ENCODE assay signal across 8 mouse cellular contexts in genomic region chr3:108018190-108018820, GRCm38 (mm10). TPM values are rescaled to one million over a fixed set of nuclear protein-coding genes. Genes with fewer than 3 reads are reported as not detected.
DNase-seq lines count a peak whose midpoint lies in the region; ATAC-seq and TF ChIP-seq lines count a peak whose summit lies in the region.

No protein-coding gene starts in this region.

- no peaks in the 10 kb centered on the region for H3K9me3 ChIP-seq in liver, postnatal 0 days (ENCODE audit: low read length)
- H3K9me3 ChIP-seq in neural tube, embryonic 15.5 days (replicated peaks): no peaks in the 10 kb centered on the region

- ATAC-seq in hematopoietic stem cell, adult 5-6 weeks (replicated peaks in 1 of 2; ENCODE audit: insufficient read depth in 1 of 2, low FRiP score in 2 of 2, low TSS enrichment in 1 of 2, low read depth in 1 of 2, poor library complexity in 2 of 2, severe bottlenecking in 2 of 2): peak; percentile 14 to 16
- ATAC-seq in liver, postnatal 0 days: no peak
- no peak for ATAC-seq in neural tube, embryonic 15.5 days (ENCODE audit: low FRiP score)

- peak overlapping the region; percentile 73 for H3K4me2 ChIP-seq in liver, postnatal 0 days (ENCODE audit: low read depth, low read length)
- H3K4me2 ChIP-seq in neural tube, embryonic 15.5 days: peak overlapping the region; percentile 92

- no peak for TF ChIP-seq EP300 in heart, adult 2 months (IDR thresholded peaks at IDR 0.05; ENCODE audit: insufficient read depth, low read depth, low read length)
- no peak for TF ChIP-seq EP300 in liver, postnatal 0 days (IDR thresholded peaks at IDR 0.05; ENCODE audit: low read depth)

- peak overlapping the region; percentile 46 for H3K9ac ChIP-seq in heart, adult 2 months (ENCODE audit: low read depth, low read length)
- peak overlapping the region; percentile 64 for H3K9ac ChIP-seq in liver, postnatal 0 days (replicated peaks)
- peak overlapping the region; percentile 51 for H3K9ac ChIP-seq in neural tube, embryonic 15.5 days (replicated peaks)

- no peak for TF ChIP-seq CTCF in heart, adult 2 months (IDR thresholded peaks at IDR 0.05)
- no peak for TF ChIP-seq CTCF in liver, postnatal 0 days (IDR thresholded peaks at IDR 0.05; ENCODE audit: low read depth)

- peak overlapping the region; percentile 53 for H3K4me3 ChIP-seq in heart, adult 2 months
- H3K4me3 ChIP-seq in liver, postnatal 0 days (ENCODE audit: low read depth, low read length): peak overlapping the region; percentile 50
- peak overlapping the region; percentile 45 for H3K4me3 ChIP-seq in neural tube, embryonic 15.5 days (replicated peaks)

- peaks cover 12% of the 10 kb centered on the region; the same call in 1 of the 2 replicates for H3K36me3 ChIP-seq in heart, adult 2 months (ENCODE audit: control insufficient read depth, insufficient read depth, low read length)
- no peaks in the 10 kb centered on the region for H3K36me3 ChIP-seq in liver, postnatal 0 days (replicated peaks; ENCODE audit: insufficient read depth, low read length)
- no peaks in the 10 kb centered on the region for H3K36me3 ChIP-seq in neural tube, embryonic 15.5 days

- peak overlapping the region; percentile 95 for H3K27ac ChIP-seq in heart, adult 2 months
- H3K27ac ChIP-seq in liver, postnatal 0 days (ENCODE audit: low read depth): peak overlapping the region; percentile 97
- peak overlapping the region; percentile 87 for H3K27ac ChIP-seq in neural tube, embryonic 15.5 days (replicated peaks)

- H3K79me2 ChIP-seq in heart, adult 2 months (replicated peaks; ENCODE audit: control insufficient read depth, insufficient read depth, low read length): no peaks in the 10 kb centered on the region

- H3K27me3 ChIP-seq in heart, adult 2 months (ENCODE audit: control insufficient read depth, insufficient read depth, low read length): no peaks in the 10 kb centered on the region
- no peaks in the 10 kb centered on the region for H3K27me3 ChIP-seq in liver, postnatal 0 days (ENCODE audit: insufficient read depth, low read length)
- no peaks in the 10 kb centered on the region for H3K27me3 ChIP-seq in neural tube, embryonic 15.5 days (replicated peaks)

- TF ChIP-seq POLR2A in heart, adult 2 months (IDR thresholded peaks at IDR 0.05; ENCODE audit: insufficient read depth, low read depth, low read length): no peak

- DNase-seq in heart, adult 2 months: peak in 1 of 2 experiments; percentile 50
- DNase-seq in heart, postnatal 10 days: no peak
- DNase-seq in brain, adult 2 months (ENCODE audit: low read depth, low spot score): peak; percentile 29
- peak; percentile 30 for DNase-seq in liver, postnatal 0 days
- no peak for DNase-seq in adrenal gland, adult 2 months
- no peak for DNase-seq in frontal cortex, postnatal 14 days (ENCODE audit: low spot score in 2 of 2)

- WGBS in heart, adult 2 months: 13% methylated on average over 14 of the region's 14 CpGs
- 13% methylated on average over 14 of the region's 14 CpGs for WGBS in liver, postnatal 0 days (ENCODE audit: insufficient replicate concordance)
- 24% methylated on average over 14 of the region's 14 CpGs for WGBS in neural tube, embryonic 15.5 days

- intact Hi-C loops in heart, adult 2 months (cut with DNase I): loop anchor here (1.0 to 10.0 kb wide), 6 partner anchors 26 to 254 kb away; partner anchors contain the start of genes Csf1, Gstm4 and Gstm7
- intact Hi-C loops in heart, postnatal 10 days (cut with DNase I): loop anchor here (1.0 to 5.0 kb wide), 4 partner anchors 44 to 152 kb away; no protein-coding TSS in a partner anchor

- H3K4me1 ChIP-seq in heart, adult 2 months (ENCODE audit: control insufficient read depth, insufficient read depth, low read length): peaks cover 16% of the 10 kb centered on the region
- H3K4me1 ChIP-seq in liver, postnatal 0 days (ENCODE audit: insufficient read depth): peaks cover 32% of the 10 kb centered on the region
- peaks cover 35% of the 10 kb centered on the region for H3K4me1 ChIP-seq in neural tube, embryonic 15.5 days

RNA-seq across cellular contexts. Expression of gene Gstm1, which starts 0.5 kb away (rescaled TPM):
- 100 to 1,000 TPM; 334 to 410 TPM for total RNA-seq in heart, adult 2 months (2021)
- polyA plus RNA-seq in heart, adult 2 months (2012; rRNA removed): 602 and 658 TPM in 2 replicates
- total RNA-seq in heart, postnatal 10 days (2021): 10 to 100 TPM; 61.4 to 76.3 TPM
- 104 and 128 TPM in 2 replicates for total RNA-seq in hematopoietic stem cell, adult 5-6 weeks (2017)
- polyA plus RNA-seq in liver, postnatal 0 days (2015; fragmentation: Nextera tagmentation; extraction: Ambion mirVana): 188 and 211 TPM in 2 replicates
- 161 and 189 TPM in 2 replicates for polyA plus RNA-seq in neural tube, embryonic 15.5 days (2015; fragmentation: Nextera tagmentation; extraction: Ambion mirVana)
- 100 to 1,000 TPM; 463 to 520 TPM for total RNA-seq in adrenal gland, adult 2 months (2021)
- polyA plus RNA-seq in adrenal gland, adult 2 months (2012; rRNA removed): 1,201 and 1,446 TPM in 2 replicates

RNA-seq across cellular contexts. Expression of gene Gstm4, which starts 26.4 kb away (rescaled TPM):
- total RNA-seq in heart, adult 2 months (2021): 10 to 100 TPM; 11.7 to 11.9 TPM
- polyA plus RNA-seq in heart, adult 2 months (2012; rRNA removed): 17.1 and 24.6 TPM in 2 replicates
- total RNA-seq in heart, postnatal 10 days (2021): 10 to 100 TPM; 11.1 to 13.3 TPM
- total RNA-seq in hematopoietic stem cell, adult 5-6 weeks (2017): 11.8 and 13.1 TPM in 2 replicates
- polyA plus RNA-seq in liver, postnatal 0 days (2015; fragmentation: Nextera tagmentation; extraction: Ambion mirVana): 12.9 and 13.5 TPM in 2 replicates
- 19.1 and 21.0 TPM in 2 replicates for polyA plus RNA-seq in neural tube, embryonic 15.5 days (2015; fragmentation: Nextera tagmentation; extraction: Ambion mirVana)
- 10 to 100 TPM; 16.8 to 19.7 TPM for total RNA-seq in adrenal gland, adult 2 months (2021)
- 13.4 and 14.8 TPM in 2 replicates for polyA plus RNA-seq in adrenal gland, adult 2 months (2012; rRNA removed)

RNA-seq across cellular contexts. Expression of gene Gstm2, which starts 32.1 kb away (rescaled TPM):
- 100 to 1,000 TPM; 214 to 222 TPM for total RNA-seq in heart, adult 2 months (2021)
- polyA plus RNA-seq in heart, adult 2 months (2012; rRNA removed): 169 and 280 TPM in 2 replicates
- 10 to 100 TPM; 44.3 to 45.6 TPM for total RNA-seq in heart, postnatal 10 days (2021)
- total RNA-seq in hematopoietic stem cell, adult 5-6 weeks (2017): 1.7 and 2.8 TPM in 2 replicates
- polyA plus RNA-seq in liver, postnatal 0 days (2015; fragmentation: Nextera tagmentation; extraction: Ambion mirVana): 11.7 TPM in 2 replicates
- polyA plus RNA-seq in neural tube, embryonic 15.5 days (2015; fragmentation: Nextera tagmentation; extraction: Ambion mirVana): 7.4 and 23.4 TPM in 2 replicates
- 100 to 1,000 TPM; 231 to 239 TPM for total RNA-seq in adrenal gland, adult 2 months (2021)
- 133 and 141 TPM in 2 replicates for polyA plus RNA-seq in adrenal gland, adult 2 months (2012; rRNA removed)

RNA-seq across cellular contexts. Expression of gene Gstm3, which starts 49.2 kb away (rescaled TPM):
- not detected for total RNA-seq in heart, adult 2 months (2021)
- polyA plus RNA-seq in heart, adult 2 months (2012; rRNA removed): 0.08 TPM in 1 of 2 replicates, not detected in the other
- total RNA-seq in heart, postnatal 10 days (2021): not detected
- not detected in 2 replicates for total RNA-seq in hematopoietic stem cell, adult 5-6 weeks (2017)
- 1.9 and 2.0 TPM in 2 replicates for polyA plus RNA-seq in liver, postnatal 0 days (2015; fragmentation: Nextera tagmentation; extraction: Ambion mirVana)
- polyA plus RNA-seq in neural tube, embryonic 15.5 days (2015; fragmentation: Nextera tagmentation; extraction: Ambion mirVana): 2.7 TPM in 1 of 2 replicates, not detected in the other
- total RNA-seq in adrenal gland, adult 2 months (2021): not detected
- polyA plus RNA-seq in adrenal gland, adult 2 months (2012; rRNA removed): 0.58 and 0.62 TPM in 2 replicates

Comparison
In these comparisons a context has a peak if more than half of its experiments do, and no peak if none do; other contexts are left out.
1. DNase-seq: peak in brain, adult 2 months (single experiment) and liver, postnatal 0 days (single experiment); none in heart, postnatal 10 days (0 of 2), adrenal gland, adult 2 months (single experiment) and frontal cortex, postnatal 14 days (0 of 2).
2. ATAC-seq: peak in hematopoietic stem cell, adult 5-6 weeks (2 of 2); none in liver, postnatal 0 days (single experiment) and neural tube, embryonic 15.5 days (single experiment).
3. RNA of gene Gstm2, which starts 32.1 kb away (total RNA-seq): 231 to 239 TPM in adrenal gland, adult 2 months, 214 to 222 TPM in heart, adult 2 months and 44.3 to 45.6 TPM in heart, postnatal 10 days; 1.7 to 2.8 TPM in hematopoietic stem cell, adult 5-6 weeks; every median in the first group is over 10 times any median in the second.
4. Peak in every context shown above with its lines, with median percentiles within 50 percentile points of each other: H3K27ac ChIP-seq, H3K4me3 ChIP-seq and H3K9ac ChIP-seq.